ENCODE assay signal across 11 mouse cellular contexts in the genomic region with DNA sequence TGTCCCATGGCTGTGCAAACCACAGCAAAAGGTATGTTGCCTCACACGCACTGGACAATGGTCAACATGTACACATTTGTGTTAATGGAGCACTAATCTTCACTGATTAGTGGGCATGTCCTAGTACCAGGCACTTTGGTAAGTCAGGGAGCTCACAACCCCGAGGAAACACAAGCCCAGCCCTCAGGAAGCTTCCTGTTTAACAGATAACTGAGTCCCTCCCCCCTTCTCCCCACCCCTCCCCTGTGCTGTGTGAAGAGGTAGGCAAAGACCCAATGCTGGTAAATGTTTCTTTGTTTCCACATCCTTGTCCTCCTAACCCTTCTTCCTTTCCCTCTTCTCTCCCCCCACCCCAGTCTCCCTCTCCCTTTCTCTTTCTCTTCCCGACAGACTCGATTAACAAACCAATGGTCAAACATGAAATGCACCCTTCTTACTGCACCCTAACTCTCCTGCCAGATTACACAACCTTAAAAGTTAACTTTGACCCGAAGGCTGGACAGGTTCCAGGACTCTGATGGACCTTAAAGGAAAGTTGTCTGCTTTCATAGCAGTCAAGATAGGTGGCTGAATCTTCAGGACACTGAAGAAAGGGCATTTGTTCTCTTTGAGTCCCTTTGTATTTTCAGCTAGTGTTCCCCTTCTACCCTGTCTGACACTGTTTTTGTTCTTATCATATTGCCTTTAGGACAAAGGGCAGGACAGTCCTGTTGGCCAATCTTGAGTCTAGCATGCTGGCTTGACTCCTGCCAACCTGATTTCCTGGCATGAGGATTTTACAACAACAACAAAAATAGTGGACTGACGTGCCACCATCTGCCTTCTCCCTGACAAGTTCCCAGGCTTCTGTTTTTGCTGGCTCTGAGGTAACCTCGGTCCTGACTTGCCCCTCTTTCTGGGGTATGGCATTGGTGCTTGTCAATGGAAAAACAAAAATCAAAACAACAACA. TPM values are rescaled to one million over a fixed set of nuclear protein-coding genes. Genes with fewer than 3 reads are reported as not detected.
DNase-seq lines count a peak whose midpoint lies in the region; ATAC-seq lines count a peak whose summit lies in the region.
"Had no signal": no experiment of that assay in that cellular context is flagged by ENCODE, and none has a peak within 500 bp of the region (broad histone marks: within the 10 kb centered on the region; RNA-seq: fewer than 3 reads in every experiment).

No protein-coding gene starts in this region.

- DNase-seq in kidney, adult 8-10 months, result peak; percentile 78 to 83
- DNase-seq in cerebellum, adult 11-12 months, result peak; percentile 74
- DNase-seq in gastrocnemius, postnatal 25 days, result no peak
- DNase-seq in ovary, postnatal 14 days (ENCODE audit: low spot score), result no peak
- no peak for DNase-seq in ovary, adult 18-20 months (ENCODE audit: low spot score)
- DNase-seq: lung, postnatal 10 days had no signal

- no peaks in the 10 kb centered on the region for H3K27me3 ChIP-seq in kidney, embryonic 16.5 days (ENCODE audit: insufficient read depth, low read length)
- no peaks in the 10 kb centered on the region for H3K27me3 ChIP-seq in heart, embryonic 12.5 days (replicated peaks)
- H3K27me3 ChIP-seq in liver, embryonic 15.5 days, result peaks cover 7% of the 10 kb centered on the region; the same call in 1 of the 2 replicates
- H3K27me3 ChIP-seq: heart, embryonic 15.5 days had no signal

- H3K9me3 ChIP-seq in kidney, embryonic 16.5 days (ENCODE audit: low read length), result no peaks in the 10 kb centered on the region
- H3K9me3 ChIP-seq in heart, embryonic 12.5 days (replicated peaks), result no peaks in the 10 kb centered on the region
- no peaks in the 10 kb centered on the region for H3K9me3 ChIP-seq in liver, embryonic 15.5 days (replicated peaks)
- H3K9me3 ChIP-seq: heart, embryonic 15.5 days had no signal

- 59% methylated on average over 7 of the region's 7 CpGs for WGBS in kidney, embryonic 16.5 days
- WGBS in heart, embryonic 12.5 days, result 50% methylated on average over 7 of the region's 7 CpGs
- 31% methylated on average over 7 of the region's 7 CpGs for WGBS in liver, embryonic 15.5 days (ENCODE audit: insufficient replicate concordance)

- no peak overlapping the region for H3K4me2 ChIP-seq in kidney, embryonic 16.5 days (replicated peaks; ENCODE audit: low read depth, low read length)
- no peak overlapping the region for H3K4me2 ChIP-seq in heart, embryonic 12.5 days
- H3K4me2 ChIP-seq in liver, embryonic 15.5 days, result peak overlapping the region; percentile 32
- H3K4me2 ChIP-seq: heart, embryonic 15.5 days had no signal

- H3K27ac ChIP-seq in kidney, embryonic 16.5 days (ENCODE audit: low read length), result no peak overlapping the region
- no peak overlapping the region for H3K27ac ChIP-seq in heart, embryonic 12.5 days (ENCODE audit: poor library complexity, severe bottlenecking)
- 0 out of 2 replicates have a peak overlapping the region, but pooled peaks have one; percentile 14 for H3K27ac ChIP-seq in liver, embryonic 15.5 days (replicated peaks)
- H3K27ac ChIP-seq: heart, embryonic 15.5 days had no signal

- no peak overlapping the region for H3K9ac ChIP-seq in kidney, embryonic 16.5 days (replicated peaks; ENCODE audit: low read length)
- no peak overlapping the region for H3K9ac ChIP-seq in heart, embryonic 12.5 days
- no peak overlapping the region for H3K9ac ChIP-seq in liver, embryonic 15.5 days
- H3K9ac ChIP-seq: heart, embryonic 15.5 days had no signal

- H3K4me3 ChIP-seq in kidney, embryonic 16.5 days (ENCODE audit: low read length), result no peak overlapping the region
- no peak overlapping the region for H3K4me3 ChIP-seq in heart, embryonic 12.5 days
- no peak overlapping the region for H3K4me3 ChIP-seq in liver, embryonic 15.5 days (replicated peaks)
- H3K4me3 ChIP-seq: heart, embryonic 15.5 days; myocyte had no signal

- H3K36me3 ChIP-seq in kidney, embryonic 16.5 days (ENCODE audit: insufficient read depth, low read length), result no peaks in the 10 kb centered on the region
- H3K36me3 ChIP-seq in heart, embryonic 12.5 days, result no peaks in the 10 kb centered on the region
- no peaks in the 10 kb centered on the region for H3K36me3 ChIP-seq in liver, embryonic 15.5 days (replicated peaks)
- H3K36me3 ChIP-seq: heart, embryonic 15.5 days had no signal

- no peak for ATAC-seq in kidney, embryonic 16.5 days (ENCODE audit: low FRiP score, low TSS enrichment)
- 0 out of 2 replicates have a peak, but pooled peaks have one; percentile 25 for ATAC-seq in heart, embryonic 12.5 days (ENCODE audit: insufficient number of reproducible peaks, low FRiP score)
- ATAC-seq in liver, embryonic 15.5 days (ENCODE audit: insufficient read depth), result peak; percentile 58

- no peaks in the 10 kb centered on the region for H3K4me1 ChIP-seq in kidney, embryonic 16.5 days (ENCODE audit: insufficient read depth, low read length)
- peaks cover 4% of the 10 kb centered on the region for H3K4me1 ChIP-seq in heart, embryonic 12.5 days (replicated peaks)
- peaks cover 28% of the 10 kb centered on the region for H3K4me1 ChIP-seq in liver, embryonic 15.5 days (replicated peaks)
- H3K4me1 ChIP-seq: heart, embryonic 15.5 days had no signal

RNA-seq across cellular contexts. Expression of gene Tapt1, which starts 13.0 kb away (rescaled TPM):
- polyA plus RNA-seq in kidney, embryonic 16.5 days (2015; fragmentation: Nextera tagmentation; extraction: Ambion mirVana), result 33.6 and 34.6 TPM in 2 replicates
- polyA plus RNA-seq in heart, embryonic 12.5 days (2016; fragmentation: Nextera tagmentation; extraction: Ambion mirVana), result 28.3 and 32.6 TPM in 2 replicates
- polyA plus RNA-seq in liver, embryonic 15.5 days (2015; fragmentation: Nextera tagmentation; extraction: Ambion mirVana), result 32.3 and 34.2 TPM in 2 replicates
- 10 to 100 TPM; 29.9 to 33.9 TPM for total RNA-seq in gastrocnemius, postnatal 25 days (2021)

Comparison
In these comparisons a context has a peak if more than half of its experiments do, and no peak if none do; other contexts are left out.
1. DNase-seq: peak in kidney, adult 8-10 months (2 of 2) and cerebellum, adult 11-12 months (single experiment); none in gastrocnemius, postnatal 25 days (single experiment), ovary, postnatal 14 days (single experiment) and ovary, adult 18-20 months (single experiment).